Mouse (Mus musculus): ENCODE results near the gene Six1.

Gene Six1

GRCm38 (mm10) chr12:73049520-73050225 lies 4.0 kb downstream of the Six1 start:
- no peak for DNase-seq

GRCm38 (mm10) chr12:73048537-73048936 lies 5.2 kb downstream of the Six1 start:
- no peak for DNase-seq

GRCm38 (mm10) chr12:73047576-73047975 lies 6.1 kb downstream of the Six1 start:
- DNase-seq = no peak

- DNase-seq = peak; percentile 22
Observed at GRCm38 (mm10) chr12:73046607-73047180, 7.0 kb downstream of the Six1 start.

- DNase-seq = no peak
Observed at GRCm38 (mm10) chr12:73045724-73046606, 7.7 kb downstream of the Six1 start.

- no peak for DNase-seq
Observed at GRCm38 (mm10) chr12:73045046-73045723, 8.5 kb downstream of the Six1 start.

- no peak for DNase-seq
Observed at GRCm38 (mm10) chr12:73044221-73045045, 9.3 kb downstream of the Six1 start.

GRCm38 (mm10) chr12:73043396-73044167 lies 10.1 kb downstream of the Six1 start:
- DNase-seq = no peak

- DNase-seq = no peak
Observed at GRCm38 (mm10) chr12:73042903-73043302, 10.8 kb downstream of the Six1 start.

GRCm38 (mm10) chr12:73042406-73042805 lies 11.3 kb downstream of the Six1 start:
- no peak for DNase-seq

GRCm38 (mm10) chr12:73041256-73041630 lies 12.4 kb downstream of the Six1 start:
- no peak for DNase-seq

GRCm38 (mm10) chr12:73040563-73041255 lies 13.0 kb downstream of the Six1 start:
- no peak for DNase-seq

GRCm38 (mm10) chr12:73039939-73040562 lies 13.6 kb downstream of the Six1 start:
- no peak for DNase-seq

GRCm38 (mm10) chr12:73038992-73039938 lies 14.4 kb downstream of the Six1 start:
- DNase-seq = no peak

- no peak for DNase-seq
Observed at GRCm38 (mm10) chr12:73038441-73038991, 15.2 kb downstream of the Six1 start.

GRCm38 (mm10) chr12:73037385-73038160 lies 16.1 kb downstream of the Six1 start:
- no peak for DNase-seq

GRCm38 (mm10) chr12:73034901-73035895 lies 18.5 kb downstream of the Six1 start:
- no peak for DNase-seq

Data from layer of hippocampus, adult 9-11 months (tissue).